Mouse (Mus musculus): ENCODE measurements around the gene Rab38. TPM values are rescaled to one million over a fixed set of nuclear protein-coding genes. Genes with fewer than 3 reads are reported as not detected.

The Rab38 gene
- total and polyA plus RNA-seq, 3 experiments = not detected

GRCm38 (mm10) chr7:88395745-88396144 lies 34.3 kb upstream of the Rab38 start:
- Histone ChIP-seq H3K4me2 (ENCODE audit: insufficient read depth, low read depth, poor library complexity, severe bottlenecking) (no peak overlapping the region), H3K36me3 (replicated peaks in 1 of 2; ENCODE audit: control insufficient read depth in 1 of 2, insufficient read depth in 1 of 2, low read length in 1 of 2) (no peaks in the 10 kb centered on the region), H3K27ac (ENCODE audit: insufficient read depth, low read depth) (no peak overlapping the region), H3K4me1 (ENCODE audit: control insufficient read depth in 1 of 2, insufficient read depth in 2 of 2) (no peaks in the 10 kb centered on the region; a peak in 1 of 4 replicates), H3K9me3 (replicated peaks; ENCODE audit: low read length) (no peaks in the 10 kb centered on the region), H3K9ac (ENCODE audit: insufficient read depth, low read depth) (no peak overlapping the region), H3K4me3 (replicated peaks in 1 of 3; ENCODE audit: low read depth in 2 of 3, low read length in 2 of 3, poor library complexity in 1 of 3) (no peak overlapping the region), H3K79me2 (replicated peaks; ENCODE audit: control insufficient read depth, extremely low read depth, insufficient read depth, poor library complexity, severe bottlenecking) (no peaks in the 10 kb centered on the region), H3K27me3 (replicated peaks) (no peaks in the 10 kb centered on the region)
- dilution Hi-C loops (cut with MboI; ENCODE audit: extremely low pct_ligation_motif_present, extremely low pct_unique_long_range_greater_than_20kb, low sequenced_read_pairs) (no loop called here), in situ Hi-C loops (cut with MboI; ENCODE audit: low pct_ligation_motif_present, low pct_unique_long_range_greater_than_20kb, low sequenced_read_pairs) (no loop called here)
- no peak for DNase-seq (ENCODE audit: extremely low read depth)
- TF ChIP-seq ZNF384 (IDR thresholded peaks at IDR 0.05; ENCODE audit: low read depth, low read length) (no peak), JUND (conservative IDR thresholded peaks at IDR 0.05; ENCODE audit: low read depth, low read length) (no peak), SIN3A (IDR thresholded peaks at IDR 0.05; ENCODE audit: low read length) (no peak), NRF1 (IDR thresholded peaks at IDR 0.05; ENCODE audit: low read depth, low read length) (no peak), EP300 (IDR thresholded peaks at IDR 0.05; ENCODE audit: low read length) (no peak), MXI1 (IDR thresholded peaks at IDR 0.05; ENCODE audit: low read depth, low read length) (no peak), IRF4 (IDR thresholded peaks at IDR 0.05; ENCODE audit: low read depth, low read length) (no peak), MAX (IDR thresholded peaks at IDR 0.05; ENCODE audit: low read length) (no peak)

- Histone ChIP-seq H3K27ac (ENCODE audit: insufficient read depth, low read depth) (no peak overlapping the region), H3K4me1 (ENCODE audit: control insufficient read depth in 1 of 2, insufficient read depth in 2 of 2) (no peaks in the 10 kb centered on the region), H3K9ac (ENCODE audit: insufficient read depth, low read depth) (no peak overlapping the region), H3K79me2 (replicated peaks; ENCODE audit: control insufficient read depth, extremely low read depth, insufficient read depth, poor library complexity, severe bottlenecking) (no peaks in the 10 kb centered on the region), H3K9me3 (replicated peaks; ENCODE audit: low read length) (no peaks in the 10 kb centered on the region), H3K36me3 (replicated peaks in 1 of 2; ENCODE audit: control insufficient read depth in 1 of 2, insufficient read depth in 1 of 2, low read length in 1 of 2) (no peaks in the 10 kb centered on the region), H3K4me3 (replicated peaks in 1 of 3; ENCODE audit: low read depth in 2 of 3, low read length in 2 of 3, poor library complexity in 1 of 3) (no peak overlapping the region), H3K4me2 (ENCODE audit: insufficient read depth, low read depth, poor library complexity, severe bottlenecking) (no peak overlapping the region), H3K27me3 (replicated peaks) (no peaks in the 10 kb centered on the region)
- DNase-seq (ENCODE audit: extremely low read depth) = no peak
- TF ChIP-seq TCF12 (IDR thresholded peaks at IDR 0.05; ENCODE audit: low read depth, low read length) (no peak), SMC3 (IDR thresholded peaks at IDR 0.05; ENCODE audit: low read depth, low read length) (no peak), CHD1 (IDR thresholded peaks at IDR 0.05; ENCODE audit: low read depth, low read length) (no peak), SIN3A (IDR thresholded peaks at IDR 0.05; ENCODE audit: low read length) (no peak), MYC (IDR thresholded peaks at IDR 0.05; ENCODE audit: low read depth, low read length) (no peak), ZKSCAN1 (IDR thresholded peaks at IDR 0.05; ENCODE audit: borderline replicate concordance, low read depth, low read length) (no peak), POLR2A (IDR thresholded peaks at IDR 0.05; ENCODE audit: low read depth, low read length) (no peak), E2F4 (IDR thresholded peaks at IDR 0.05; ENCODE audit: insufficient replicate concordance, low read depth, low read length) (no peak), NELFE (IDR thresholded peaks at IDR 0.05; ENCODE audit: low read depth, low read length) (no peak), TBP (conservative IDR thresholded peaks at IDR 0.05; ENCODE audit: low read depth, low read length) (no peak), MXI1 (IDR thresholded peaks at IDR 0.05; ENCODE audit: low read depth, low read length) (no peak)
- in situ Hi-C loops (cut with MboI; ENCODE audit: low pct_ligation_motif_present, low pct_unique_long_range_greater_than_20kb, low sequenced_read_pairs) = no loop called here
- dilution Hi-C loops (cut with MboI; ENCODE audit: extremely low pct_ligation_motif_present, extremely low pct_unique_long_range_greater_than_20kb, low sequenced_read_pairs) = no loop called here
Measured at GRCm38 (mm10) chr7:88405311-88405710, 24.8 kb upstream of the Rab38 start.
